Mouse (Mus musculus) cerebellum, adult 8-10 months (tissue): Measurements from ENCODE around the gene Zcchc4.
A peak's percentile ranks its signal among the peaks of the same experiment; 100 is the strongest.

ENCODE experiments used
- DNase-seq: peaks from one replicate; pipeline ENCODE4 v3.0.0; 2022

Gene Zcchc4

GRCm38 (mm10) chr5:52799274-52799985 lies 24.2 kb downstream of the Zcchc4 start:
- no peak for DNase-seq

GRCm38 (mm10) chr5:52805801-52806200 lies 30.6 kb downstream of the Zcchc4 start:
- no peak for DNase-seq

GRCm38 (mm10) chr5:52806349-52806748 lies 31.1 kb downstream of the Zcchc4 start:
- no peak for DNase-seq

- no peak for DNase-seq
Measured at GRCm38 (mm10) chr5:52807030-52807429, 31.8 kb downstream of the Zcchc4 start.

GRCm38 (mm10) chr5:52810446-52810845 lies 35.2 kb downstream of the Zcchc4 start:
- no peak for DNase-seq

DNA sequence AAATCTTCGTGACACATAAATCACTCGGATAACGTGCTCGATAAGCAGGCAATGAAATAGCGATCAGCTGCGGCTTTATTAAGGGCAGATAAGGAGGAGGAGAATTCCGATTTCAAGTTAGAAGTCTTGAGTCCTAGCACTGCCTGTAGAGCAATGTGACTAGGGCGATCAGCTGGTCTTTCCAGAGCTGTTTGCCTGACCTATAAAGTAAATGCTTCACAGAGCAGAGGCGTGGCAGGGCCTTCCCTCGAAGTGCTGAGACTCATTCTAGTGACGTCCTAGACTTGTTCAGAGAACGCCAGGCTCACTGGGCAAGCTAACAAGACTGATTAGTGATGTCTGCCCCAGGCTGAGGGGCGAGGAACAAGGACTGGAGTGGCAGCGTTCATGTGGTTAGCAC lies 35.8 kb downstream of the Zcchc4 start:
- DNase-seq, result no peak

GRCm38 (mm10) chr5:52812456-52812855 lies 37.2 kb downstream of the Zcchc4 start:
- no peak for DNase-seq

DNA sequence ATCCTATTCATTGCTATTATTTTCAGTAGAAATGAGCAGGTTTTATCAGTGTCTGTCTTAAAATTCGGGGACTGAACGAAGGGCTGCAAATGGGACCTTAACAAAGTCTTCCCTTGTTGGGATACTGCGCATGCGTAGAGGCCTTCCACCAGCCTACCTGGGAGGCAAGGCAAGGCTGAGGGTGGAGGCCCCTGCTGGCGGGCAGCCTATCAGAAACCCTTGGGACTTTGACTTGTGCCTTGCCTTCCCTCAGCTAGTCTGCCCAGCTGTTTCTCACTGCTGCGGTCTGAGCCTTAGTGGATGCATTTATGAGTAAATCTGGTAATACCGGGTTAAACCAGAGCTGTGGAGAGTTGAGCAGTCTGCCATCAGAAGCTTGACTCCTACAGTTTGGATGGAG lies 38.1 kb downstream of the Zcchc4 start:
- DNase-seq, result no peak

DNA sequence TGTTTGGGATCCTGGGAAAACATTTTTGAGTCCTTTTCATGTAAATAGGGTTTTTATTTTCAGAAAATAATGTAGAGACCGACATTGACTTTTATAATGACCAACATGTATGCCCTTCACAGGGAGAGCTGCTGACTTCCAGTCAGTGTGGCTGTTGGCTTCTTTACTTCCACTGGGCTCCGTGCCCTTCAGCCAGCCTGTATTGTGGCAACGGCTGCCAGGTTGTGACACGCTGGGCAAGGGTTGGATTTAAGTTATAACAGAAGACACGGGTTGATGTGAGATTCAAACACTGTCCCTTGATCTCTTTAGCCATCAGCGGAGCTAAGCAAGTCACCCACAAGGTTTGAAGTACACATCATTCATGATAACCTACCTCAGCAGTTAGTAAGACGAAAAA lies 43.5 kb downstream of the Zcchc4 start:
- DNase-seq, result no peak

GRCm38 (mm10) chr5:52821691-52822090 lies 46.5 kb downstream of the Zcchc4 start:
- DNase-seq, result peak; percentile 43

DNA sequence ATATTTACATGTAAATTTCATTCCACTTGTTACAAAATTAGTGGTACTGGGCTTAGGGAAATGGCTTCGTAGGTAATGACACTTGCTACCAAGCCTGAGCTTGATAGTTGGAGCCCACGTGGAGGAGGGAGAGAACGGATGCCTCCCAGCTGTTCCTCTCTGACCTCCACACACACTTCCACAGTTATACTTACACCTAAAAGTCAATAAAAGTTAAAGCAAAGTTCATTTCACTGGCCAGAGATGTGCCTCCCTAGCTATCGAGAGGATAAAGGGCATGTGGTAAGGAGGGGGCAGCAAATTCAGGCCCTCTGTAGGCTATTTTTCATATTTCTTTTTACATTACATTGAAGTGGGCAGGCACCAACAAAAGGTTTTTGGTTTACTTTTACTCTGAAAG lies 52.7 kb downstream of the Zcchc4 start:
- DNase-seq, result no peak

GRCm38 (mm10) chr5:52833005-52833404 lies 57.8 kb downstream of the Zcchc4 start:
- DNase-seq, result peak; percentile 9

DNA sequence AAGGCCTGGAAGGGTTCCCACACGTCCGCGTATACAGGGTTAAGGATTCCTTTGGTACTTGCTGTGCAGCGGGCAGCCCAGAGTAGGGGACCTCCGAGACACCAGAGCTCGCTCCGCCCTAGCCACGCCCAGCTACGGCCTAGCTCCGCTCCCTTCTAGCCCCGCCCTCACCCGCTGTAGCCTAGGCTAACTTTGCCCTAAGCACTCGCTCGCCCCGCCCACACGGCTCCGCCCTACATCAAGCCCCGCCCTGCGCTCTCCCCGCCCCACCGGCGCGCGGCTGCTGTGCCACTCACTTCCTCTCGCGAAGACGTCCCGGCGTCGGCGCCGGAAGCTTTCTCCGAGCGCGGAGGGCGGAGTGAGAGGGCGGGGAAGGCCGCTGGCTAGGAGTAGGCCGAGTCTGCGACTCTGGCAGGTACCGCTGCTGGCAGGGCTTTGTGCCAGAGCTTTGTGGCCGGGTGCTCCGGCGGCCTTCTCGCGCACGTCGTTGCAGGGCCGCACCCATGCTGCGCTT lies 58.6 kb downstream of the Zcchc4 start, which contains the start of gene Anapc4:
Gene Anapc4, plus strand, starts transcription at position 252 of the 514 bp plus-strand sequence.
- peak; percentile 99 for DNase-seq

DNA sequence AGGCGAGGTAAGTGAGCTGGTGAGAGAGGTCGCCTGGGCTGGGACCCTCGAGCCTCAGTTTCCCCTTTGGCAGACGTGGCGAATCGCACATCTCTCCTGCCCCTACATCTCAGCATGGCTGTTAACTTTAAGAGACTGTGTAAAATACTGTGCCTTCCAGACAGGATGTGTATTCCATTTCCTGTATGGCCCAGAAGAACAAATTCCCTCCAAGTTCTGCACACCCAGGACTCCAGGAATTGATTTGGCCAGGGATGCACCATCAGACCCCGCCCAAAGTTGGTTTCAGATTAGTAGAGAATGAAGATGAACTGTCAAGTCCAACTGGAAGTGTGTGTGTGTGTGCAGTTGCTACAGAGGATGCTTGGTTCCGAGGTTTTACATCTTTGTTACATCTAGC lies 59.2 kb downstream of the Zcchc4 start:
- DNase-seq, result no peak

DNA sequence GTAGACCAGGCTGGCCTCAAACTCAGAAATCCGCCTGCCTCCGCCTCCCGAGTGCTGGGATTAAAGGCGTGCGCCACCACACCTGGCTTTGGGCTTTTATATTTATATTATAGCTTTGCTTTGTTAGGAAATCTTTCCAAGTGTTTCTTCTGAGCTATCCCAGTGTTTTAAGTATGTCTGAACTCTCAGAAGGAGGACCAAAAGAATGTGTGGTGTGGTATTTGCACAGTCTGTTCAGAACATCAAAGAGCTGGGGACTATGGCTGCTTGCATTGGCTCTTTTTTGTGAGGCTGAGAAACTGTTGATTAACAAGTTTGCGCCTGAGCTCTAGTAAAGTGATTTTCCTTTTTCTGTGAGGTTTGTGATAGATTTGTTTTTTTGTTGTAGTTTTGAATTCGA lies 69.1 kb downstream of the Zcchc4 start:
- DNase-seq, result no peak

DNA sequence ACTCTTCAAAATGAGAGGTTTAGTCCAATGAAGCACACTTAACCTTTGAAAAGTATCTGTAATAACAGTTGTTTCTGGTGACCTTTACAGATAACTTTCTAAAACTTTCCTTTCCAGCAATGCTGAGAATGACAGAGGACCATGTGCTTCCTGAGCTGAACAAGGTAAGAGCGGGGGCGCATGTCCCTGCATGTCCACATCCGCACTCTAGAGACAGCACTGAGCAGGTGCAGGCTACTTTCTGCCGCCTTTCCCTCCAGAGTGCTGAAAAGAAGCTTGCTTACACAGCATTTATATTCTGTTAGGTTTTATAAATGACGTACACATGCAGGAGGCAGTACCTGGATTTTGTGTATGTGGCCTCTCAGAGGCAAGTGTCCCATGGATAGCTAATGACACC lies 80.5 kb downstream of the Zcchc4 start:
- no peak for DNase-seq

GRCm38 (mm10) chr5:52864446-52864845 lies 89.2 kb downstream of the Zcchc4 start:
- no peak for DNase-seq

DNA sequence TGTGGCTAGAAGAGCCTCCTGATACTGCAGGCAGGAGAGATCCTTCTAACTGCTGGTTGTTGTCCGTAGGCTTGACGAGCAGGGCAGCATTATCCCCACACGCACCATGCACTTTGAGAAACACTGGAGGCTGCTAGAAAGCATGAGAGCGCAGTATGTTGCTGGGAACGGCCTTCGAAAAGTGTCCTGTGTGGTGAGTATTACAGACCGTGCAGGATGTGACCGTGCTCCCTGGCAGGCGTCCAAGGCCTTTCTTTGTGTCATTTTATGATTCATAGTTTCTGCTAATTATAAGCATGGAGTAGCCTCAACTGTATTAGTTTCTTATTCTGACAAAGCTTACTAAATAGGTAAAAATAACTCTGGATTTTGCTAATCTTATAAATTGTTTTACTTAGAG lies 90.6 kb downstream of the Zcchc4 start:
- DNase-seq, result peak; percentile 13

DNA sequence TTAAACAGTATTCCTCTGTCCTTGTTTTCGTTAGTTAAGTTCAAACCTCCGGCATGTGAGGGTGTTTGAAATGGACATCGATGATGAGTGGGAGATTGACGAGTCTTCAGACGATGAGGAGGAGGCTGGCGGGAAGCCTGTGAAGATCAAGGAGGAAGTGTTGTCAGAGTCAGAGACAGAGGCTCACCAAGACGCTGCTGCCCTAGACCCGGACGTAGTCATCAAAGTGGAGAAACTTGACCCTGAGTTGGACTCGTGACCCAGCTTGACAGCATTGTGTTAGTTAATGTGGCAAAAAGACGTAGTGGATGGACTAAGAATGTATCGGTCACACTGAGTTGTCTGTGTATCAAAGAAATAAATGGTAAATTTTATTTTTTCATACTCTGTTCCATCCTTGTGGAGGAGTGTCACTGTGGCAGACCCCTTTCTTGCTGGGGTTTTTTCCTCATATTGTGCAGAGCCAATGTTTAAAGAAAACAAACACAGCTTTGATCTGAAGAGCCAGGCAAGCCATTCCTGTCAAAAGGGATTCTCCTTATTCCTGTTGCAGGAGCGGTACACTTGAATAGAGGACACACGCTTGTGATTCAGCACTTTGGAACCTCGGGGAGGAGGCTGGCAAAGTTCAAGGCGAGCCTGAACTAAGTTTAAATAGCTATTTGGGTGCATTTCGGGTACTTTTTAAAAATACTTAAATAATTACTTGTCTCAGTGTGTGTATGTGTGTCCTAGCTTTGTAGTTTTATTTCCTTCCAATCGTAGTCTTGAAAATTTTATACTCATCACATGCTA lies 91.3 kb downstream of the Zcchc4 start:
- no peak for DNase-seq

DNA sequence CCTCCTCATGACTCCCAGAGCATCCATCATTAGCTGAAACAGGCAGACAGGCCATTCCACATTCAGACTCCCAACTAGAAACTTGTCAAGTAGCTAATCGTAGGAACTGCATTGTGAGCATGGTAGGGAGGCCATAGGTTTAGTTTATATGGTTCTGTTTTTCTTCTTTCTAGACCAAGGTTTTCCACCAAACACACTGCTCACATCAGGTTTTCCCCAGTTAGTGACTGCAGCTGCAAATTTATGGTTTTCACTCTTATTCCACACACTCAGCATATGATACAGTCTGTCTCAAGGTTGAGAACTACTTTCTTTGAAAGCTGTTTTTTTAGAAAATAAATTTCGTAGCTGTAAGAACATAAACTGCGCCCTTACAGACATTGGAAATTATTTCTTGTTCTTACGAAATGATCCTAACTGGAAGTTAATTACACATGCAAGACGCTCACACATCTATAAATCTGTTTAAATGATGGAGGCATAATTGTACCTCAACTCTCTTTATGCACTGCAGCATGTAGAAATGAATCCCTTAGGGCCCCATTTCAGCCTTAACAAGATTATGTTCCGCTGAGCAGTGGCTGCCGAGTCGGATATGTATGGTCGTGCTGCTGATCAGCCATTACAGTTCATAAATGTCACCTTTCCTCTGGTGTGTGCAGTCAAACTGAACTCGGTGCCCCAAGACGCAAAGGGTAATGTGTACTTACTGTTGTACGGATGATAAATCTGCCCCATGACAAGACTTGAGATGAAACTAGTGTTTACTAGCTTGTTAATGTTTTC lies 93.9 kb downstream of the Zcchc4 start:
- DNase-seq, result no peak

DNA sequence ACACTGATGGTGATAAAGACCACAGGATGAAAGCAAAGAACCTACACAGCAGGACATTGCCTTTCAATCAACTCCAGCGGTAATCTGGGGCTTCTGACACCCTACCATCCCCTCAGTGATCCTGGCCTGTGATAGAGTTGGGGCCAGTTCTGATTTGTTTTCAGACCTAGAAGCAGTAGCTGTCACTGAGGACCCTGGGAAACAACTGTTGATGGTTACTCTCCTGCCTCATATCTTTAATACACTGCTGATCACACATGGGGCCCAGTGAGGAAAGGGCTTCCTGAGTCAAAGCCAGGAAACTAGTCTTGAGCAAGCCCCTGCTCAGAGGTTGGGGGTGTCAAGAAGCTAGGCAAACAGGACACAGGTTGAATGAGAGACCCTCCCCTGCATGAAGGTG lies 96.3 kb downstream of the Zcchc4 start:
- DNase-seq, result no peak

DNA sequence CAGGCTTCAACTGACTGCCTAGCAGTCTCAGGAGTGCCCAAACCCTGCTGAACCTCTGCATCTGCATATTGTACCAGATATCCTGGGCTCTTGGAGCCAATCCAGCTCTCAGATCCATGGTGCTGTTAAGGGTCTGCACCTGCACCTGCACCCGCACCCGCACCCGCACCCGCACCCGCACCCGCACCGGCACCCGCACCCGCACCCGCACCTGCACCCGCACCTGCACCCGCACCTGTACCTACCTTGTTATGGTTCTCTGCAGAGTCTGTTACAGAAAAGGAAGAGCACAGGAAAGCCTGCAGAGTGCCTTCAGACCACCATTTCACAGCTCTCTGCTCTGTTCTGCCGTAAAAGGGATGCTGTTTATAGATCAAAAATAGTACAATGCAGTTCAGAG lies 96.8 kb downstream of the Zcchc4 start:
- DNase-seq, result no peak
